Mouse (Mus musculus): ENCODE results near the gene Il1rap. TPM values are rescaled to one million over a fixed set of nuclear protein-coding genes. Genes with fewer than 3 reads are reported as not detected.

Il1rap gene
- total RNA-seq (2021): 1 to 10 TPM; 4.8 to 5.3 TPM
- long read RNA-seq, experiment 1, full-length matches to known transcripts: 3 of 3 reads
- long read RNA-seq, experiment 1, partial matches to known transcripts: 0 of 3 reads
- long read RNA-seq, experiment 1, other reads (novel, unspliced or antisense): 0 of 3 reads
- long read RNA-seq, experiment 2, full-length matches to known transcripts: 2 of 3 reads
- long read RNA-seq, experiment 2, partial matches to known transcripts: 0 of 3 reads
- long read RNA-seq, experiment 2, other reads (novel, unspliced or antisense): 1 of 3 reads

GRCm38 (mm10) chr16:26581048-26581912 is at the start of gene Il1rap:
Gene Il1rap, plus strand, starts transcription at chr16:26581704.
- DNase-seq: peak; percentile 92

- DNase-seq: no peak
Observed at GRCm38 (mm10) chr16:26532287-26532686, 49.2 kb upstream of the Il1rap start.

- no peak for DNase-seq
Observed at GRCm38 (mm10) chr16:26546170-26546878, 35.2 kb upstream of the Il1rap start.

- DNase-seq: no peak
Observed at GRCm38 (mm10) chr16:26546879-26547206, 34.7 kb upstream of the Il1rap start.

- DNase-seq: no peak
Observed at GRCm38 (mm10) chr16:26549221-26549620, 32.3 kb upstream of the Il1rap start.

- DNase-seq: no peak
Observed at GRCm38 (mm10) chr16:26552234-26552633, 29.3 kb upstream of the Il1rap start.

- no peak for DNase-seq
Observed at GRCm38 (mm10) chr16:26558797-26559196, 22.7 kb upstream of the Il1rap start.

GRCm38 (mm10) chr16:26561743-26562142 is 19.8 kb upstream of the Il1rap start:
- DNase-seq: no peak

- DNase-seq: no peak
Observed at GRCm38 (mm10) chr16:26562771-26563170, 18.7 kb upstream of the Il1rap start.

GRCm38 (mm10) chr16:26569387-26569978 is 12.0 kb upstream of the Il1rap start:
- no peak for DNase-seq

- no peak for DNase-seq
Observed at GRCm38 (mm10) chr16:26571836-26572235, 9.7 kb upstream of the Il1rap start.

GRCm38 (mm10) chr16:26574173-26574572 is 7.3 kb upstream of the Il1rap start:
- no peak for DNase-seq

- DNase-seq: peak; percentile 13
Observed at GRCm38 (mm10) chr16:26581913-26582376, 441 bp downstream of the Il1rap start.

GRCm38 (mm10) chr16:26585806-26586205 is 4.3 kb downstream of the Il1rap start:
- no peak for DNase-seq

GRCm38 (mm10) chr16:26590897-26591570 is 9.5 kb downstream of the Il1rap start:
- DNase-seq: no peak

- DNase-seq: peak; percentile 12
Observed at GRCm38 (mm10) chr16:26596440-26596839, 14.9 kb downstream of the Il1rap start.

GRCm38 (mm10) chr16:26597307-26597706 is 15.8 kb downstream of the Il1rap start:
- no peak for DNase-seq

GRCm38 (mm10) chr16:26598591-26598990 is 17.1 kb downstream of the Il1rap start:
- no peak for DNase-seq

- DNase-seq: no peak
Observed at GRCm38 (mm10) chr16:26601482-26601881, 20.0 kb downstream of the Il1rap start.

- no peak for DNase-seq
Observed at GRCm38 (mm10) chr16:26604621-26605020, 23.1 kb downstream of the Il1rap start.

GRCm38 (mm10) chr16:26608003-26608402 is 26.5 kb downstream of the Il1rap start:
- DNase-seq: no peak

GRCm38 (mm10) chr16:26610508-26610907 is 29.0 kb downstream of the Il1rap start:
- no peak for DNase-seq
